Mouse (Mus musculus) stomach, postnatal 0 days (tissue): ENCODE results near the gene Olfr1396. TPM values are rescaled to one million over a fixed set of nuclear protein-coding genes. Genes with fewer than 3 reads are reported as not detected.

Source experiments
- ATAC-seq: fragments of 200-750 bp; cut with Nextera tagmentation; 2 replicates; pipeline ENCODE4 v1.8.0; 2017; ENCODE audit not compliant: low FRiP score, low TSS enrichment
- DNase-seq: peaks from one replicate; pipeline ENCODE4 v3.0.0-alpha.2; 2016; ENCODE audit warnings: low spot score
- H3K27ac ChIP-seq: fragments of 300-500 bp; sonication (generic); replicated peaks from 2 replicates; pipeline ENCODE4 v1.5.1; 2014; ENCODE audit warnings: mild to moderate bottlenecking, control low read depth
- H3K27me3 ChIP-seq: fragments of 300-500 bp; sonication (generic); 2 replicates; pipeline ENCODE4 v1.6.1; 2014; ENCODE audit warnings: low read length; ENCODE audit not compliant: control insufficient read depth, insufficient read depth
- H3K36me3 ChIP-seq: fragments of 300-500 bp; sonication (generic); 2 replicates; pipeline ENCODE4 v1.6.1; 2014; ENCODE audit warnings: low read length, mixed read lengths; ENCODE audit not compliant: control insufficient read depth, insufficient read depth
- H3K4me1 ChIP-seq: fragments of 300-500 bp; sonication (generic); replicated peaks from 2 replicates; pipeline ENCODE4 v1.6.1; 2014; ENCODE audit warnings: antibody characterized with exemption; ENCODE audit not compliant: control insufficient read depth, insufficient read depth
- H3K4me2 ChIP-seq: fragments of 300-500 bp; sonication (generic); replicated peaks from 2 replicates; pipeline ENCODE4 v1.6.1; 2014; ENCODE audit warnings: low read depth, mild to moderate bottlenecking, control low read depth, moderate library complexity
- H3K4me3 ChIP-seq: fragments of 300-500 bp; sonication (generic); 2 replicates; pipeline ENCODE4 v1.5.1; 2014; ENCODE audit warnings: low read depth, low read length, control low read depth
- H3K9ac ChIP-seq: fragments of 300-500 bp; sonication (generic); 2 replicates; pipeline ENCODE4 v1.6.1; 2014; ENCODE audit warnings: mild to moderate bottlenecking, low read length, control low read depth, mixed read lengths
- H3K9me3 ChIP-seq: fragments of 300-500 bp; sonication (generic); 2 replicates; pipeline ENCODE4 v1.6.1; 2016; ENCODE audit warnings: low read length; ENCODE audit not compliant: control insufficient read depth
- CTCF ChIP-seq: IDR thresholded peaks from 2 replicates; pipeline ENCODE4 v1.5.1; 2016; ENCODE audit warnings: antibody characterized with exemption, low read depth, mild to moderate bottlenecking, moderate library complexity
- EP300 ChIP-seq: optimal IDR thresholded peaks from 2 replicates; pipeline ENCODE3; 2016; ENCODE audit warnings: antibody characterized with exemption
- WGBS: fragments of 180-500 bp; shearing (Covaris S2); extraction: QIAGEN DNeasy Blood & Tissue Kit; methylation state at CpG from one replicate; pipeline ENCODE4 v1.1.7; 2014; 5-methylcytosine and 5-hydroxymethylcytosine counted together
- polyA plus RNA-seq: library from polyadenylated mRNA; unstranded; fragments of >200 nt; fragmentation: Nextera tagmentation; extraction: Ambion mirVana; gene quantifications from 2 replicates; pipeline ENCODE4 v1.2.1, GENCODE M21; 2015

The Olfr1396 gene
- polyA plus RNA-seq, 1 experiment from 2014 or later: 0.11 TPM

- H3K36me3 ChIP-seq: no peaks in the 10 kb centered on the region
- H3K4me2 ChIP-seq: no peak overlapping the region
- no peak for ATAC-seq
- TF ChIP-seq EP300 (no peak), CTCF (no peak)
- 53% methylated on average over 2 of the region's 2 CpGs for WGBS
- no peaks in the 10 kb centered on the region for H3K9me3 ChIP-seq
- no peaks in the 10 kb centered on the region for H3K27me3 ChIP-seq
- no peak overlapping the region for H3K4me3 ChIP-seq
- H3K4me1 ChIP-seq: no peaks in the 10 kb centered on the region
- no peak overlapping the region for H3K27ac ChIP-seq
- no peak for DNase-seq
- H3K9ac ChIP-seq: no peak overlapping the region
These were observed 516 bp downstream of the Olfr1396 start for GRCm38 (mm10) chr11:49114158-49114557.

- DNase-seq (no peak), ATAC-seq (no peak)
- Histone ChIP-seq H3K4me1 (no peaks in the 10 kb centered on the region), H3K36me3 (no peaks in the 10 kb centered on the region), H3K4me2 (no peak overlapping the region), H3K4me3 (no peak overlapping the region), H3K9me3 (no peaks in the 10 kb centered on the region), H3K27ac (no peak overlapping the region), H3K27me3 (no peaks in the 10 kb centered on the region), H3K9ac (no peak overlapping the region)
- WGBS: 65% methylated on average over 6 of the region's 6 CpGs
- TF ChIP-seq CTCF (no peak), EP300 (no peak)
These were observed 2.0 kb downstream of the Olfr1396 start for GRCm38 (mm10) chr11:49112624-49113219.

- H3K9ac ChIP-seq: no peak overlapping the region
- no peak overlapping the region for H3K27ac ChIP-seq
- 44% methylated on average over 1 of the region's 1 CpGs for WGBS
- TF ChIP-seq EP300 (no peak), CTCF (no peak)
- H3K4me1 ChIP-seq: no peaks in the 10 kb centered on the region
- no peaks in the 10 kb centered on the region for H3K9me3 ChIP-seq
- H3K4me2 ChIP-seq: no peak overlapping the region
- no peak for ATAC-seq
- H3K4me3 ChIP-seq: no peak overlapping the region
- DNase-seq: no peak
- no peaks in the 10 kb centered on the region for H3K27me3 ChIP-seq
- no peaks in the 10 kb centered on the region for H3K36me3 ChIP-seq
These were observed 3.7 kb downstream of the Olfr1396 start for GRCm38 (mm10) chr11:49111000-49111399.

- no peaks in the 10 kb centered on the region for H3K9me3 ChIP-seq
- ATAC-seq (peak; percentile 42; the same call in 1 of the 2 replicates), DNase-seq (peak; percentile 42)
- 32% methylated on average over 1 of the region's 1 CpGs for WGBS
- H3K9ac ChIP-seq: no peak overlapping the region
- H3K27ac ChIP-seq: no peak overlapping the region
- no peak overlapping the region for H3K4me3 ChIP-seq
- H3K4me1 ChIP-seq: no peaks in the 10 kb centered on the region
- H3K36me3 ChIP-seq: no peaks in the 10 kb centered on the region
- no peak overlapping the region for H3K4me2 ChIP-seq
- no peaks in the 10 kb centered on the region for H3K27me3 ChIP-seq
- TF ChIP-seq CTCF (peak; percentile 74), EP300 (no peak)
These were observed 5.8 kb downstream of the Olfr1396 start for GRCm38 (mm10) chr11:49108833-49109232.

- Histone ChIP-seq H3K36me3 (no peaks in the 10 kb centered on the region), H3K9me3 (no peaks in the 10 kb centered on the region), H3K4me1 (no peaks in the 10 kb centered on the region), H3K27me3 (no peaks in the 10 kb centered on the region), H3K9ac (no peak overlapping the region), H3K4me3 (no peak overlapping the region), H3K27ac (no peak overlapping the region), H3K4me2 (no peak overlapping the region)
- 47% methylated on average over 10 of the region's 10 CpGs for WGBS
- ATAC-seq (no peak), DNase-seq (no peak)
- no peak for TF ChIP-seq EP300
- no peak for TF ChIP-seq CTCF
These were observed 6.8 kb downstream of the Olfr1396 start for GRCm38 (mm10) chr11:49107650-49108537.

- DNase-seq (no peak), ATAC-seq (no peak)
- 50% methylated on average over 1 of the region's 1 CpGs for WGBS
- Histone ChIP-seq H3K9me3 (no peaks in the 10 kb centered on the region), H3K4me2 (no peak overlapping the region), H3K36me3 (no peaks in the 10 kb centered on the region), H3K27ac (no peak overlapping the region), H3K4me3 (no peak overlapping the region), H3K27me3 (no peaks in the 10 kb centered on the region), H3K9ac (no peak overlapping the region), H3K4me1 (no peaks in the 10 kb centered on the region)
- no peak for TF ChIP-seq EP300
- no peak for TF ChIP-seq CTCF
These were observed 8.9 kb downstream of the Olfr1396 start for GRCm38 (mm10) chr11:49105752-49106151.
